ENCODE assay signal across 10 mouse cellular contexts in the genomic region with DNA sequence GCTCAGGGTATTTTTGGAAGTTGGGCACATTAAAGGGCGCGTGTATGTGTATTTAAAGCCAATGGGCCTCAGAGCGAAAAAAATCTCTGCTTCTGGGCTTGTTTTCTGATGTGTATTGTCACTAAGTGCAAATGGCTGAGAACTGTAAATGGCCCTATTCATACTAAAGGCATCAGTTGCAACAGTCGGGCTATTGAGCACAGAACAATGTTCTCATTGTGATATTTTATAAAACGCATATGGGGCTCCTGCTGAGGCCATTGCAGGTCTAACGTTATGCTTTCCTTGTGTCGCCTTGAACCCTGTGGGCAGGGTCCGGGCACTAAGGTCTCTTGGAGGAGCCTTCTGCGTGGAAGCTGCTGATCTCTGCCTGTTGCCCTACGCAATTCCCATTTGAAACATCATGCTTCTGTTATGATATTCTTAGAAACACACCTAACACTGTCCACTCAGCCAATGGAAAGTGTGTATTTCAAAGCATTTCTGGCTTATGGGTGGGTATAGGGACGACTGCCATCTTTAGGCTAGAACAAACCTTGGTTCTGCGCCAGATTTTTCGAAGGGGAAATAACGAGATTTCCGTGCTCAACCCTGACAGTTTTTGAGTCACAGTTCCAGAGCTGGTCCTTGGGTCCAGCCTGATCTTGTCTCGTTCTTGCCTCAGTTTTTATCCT. TPM values are rescaled to one million over a fixed set of nuclear protein-coding genes. Genes with fewer than 3 reads are reported as not detected.
A peak's percentile ranks its signal among the peaks of the same experiment; 100 is the strongest.
DNase-seq lines count a peak whose midpoint lies in the region; ATAC-seq and TF ChIP-seq lines count a peak whose summit lies in the region.
"Had no signal": no experiment of that assay in that cellular context is flagged by ENCODE, and none has a peak within 500 bp of the region (broad histone marks: within the 10 kb centered on the region; RNA-seq: fewer than 3 reads in every experiment).

No protein-coding gene starts in this region.

- peak overlapping the region; percentile 48 for H3K27ac ChIP-seq in embryonic facial prominence, embryonic 13.5 days
- peak overlapping the region; percentile 36; the same call in 1 of the 2 replicates for H3K27ac ChIP-seq in limb, embryonic 10.5 days
- H3K27ac ChIP-seq in thymus, adult 2 months (ENCODE audit: control insufficient read depth, insufficient read depth, low read length): no peak overlapping the region
- H3K27ac ChIP-seq: liver, embryonic 14.5 days had no signal

- no peak for TF ChIP-seq CTCF in C2C12 (IDR thresholded peaks at IDR 0.05; ENCODE audit: control insufficient read depth, insufficient read depth, insufficient read length)
- TF ChIP-seq CTCF in thymus, adult 2 months (IDR thresholded peaks at IDR 0.05; ENCODE audit: borderline replicate concordance, control insufficient read depth, extremely low read depth, insufficient read depth, low read length, poor library complexity): no peak

- H3K4me1 ChIP-seq in embryonic facial prominence, embryonic 13.5 days: peaks cover 28% of the 10 kb centered on the region
- H3K4me1 ChIP-seq in limb, embryonic 10.5 days: peaks cover 30% of the 10 kb centered on the region
- no peaks in the 10 kb centered on the region for H3K4me1 ChIP-seq in thymus, adult 2 months (replicated peaks; ENCODE audit: control insufficient read depth, insufficient read depth, low read length)

- H3K79me2 ChIP-seq in C2C12 (ENCODE audit: control insufficient read depth, insufficient read depth): no peaks in the 10 kb centered on the region

- H3K36me3 ChIP-seq in C2C12 (ENCODE audit: control insufficient read depth, insufficient read depth): no peaks in the 10 kb centered on the region
- H3K36me3 ChIP-seq in embryonic facial prominence, embryonic 13.5 days: 0 out of 2 replicates have a peak, but pooled peaks cover 3% of the 10 kb centered on the region
- 0 out of 2 replicates have a peak, but pooled peaks cover 2% of the 10 kb centered on the region for H3K36me3 ChIP-seq in limb, embryonic 10.5 days
- H3K36me3 ChIP-seq in thymus, adult 2 months (ENCODE audit: control insufficient read depth, insufficient read depth, low read length): no peaks in the 10 kb centered on the region

- TF ChIP-seq POLR2A in thymus, adult 2 months (IDR thresholded peaks at IDR 0.05; ENCODE audit: control insufficient read depth, extremely low read depth, insufficient read depth, low read length, poor library complexity): no peak

- H3K4me3 ChIP-seq in C2C12 (ENCODE audit: insufficient read depth, poor library complexity, severe bottlenecking): no peak overlapping the region
- peak overlapping the region; percentile 23 for H3K4me3 ChIP-seq in embryonic facial prominence, embryonic 13.5 days
- peak overlapping the region; percentile 38; the same call in 1 of the 2 replicates for H3K4me3 ChIP-seq in limb, embryonic 10.5 days
- no peak overlapping the region for H3K4me3 ChIP-seq in thymus, adult 2 months (ENCODE audit: control insufficient read depth, insufficient read depth, low read length)

- DNase-seq in kidney, adult 11 months: peak; percentile 25
- DNase-seq in kidney, adult 9 months: no peak
- no peak for DNase-seq in limb, embryonic 10.5 days (ENCODE audit: low spot score)
- DNase-seq in cerebellum, postnatal 36 days: no peak
- DNase-seq in thymus, adult 2 months: no peak

- no peak for ATAC-seq in embryonic facial prominence, embryonic 13.5 days (ENCODE audit: insufficient number of reproducible peaks, insufficient read depth, low FRiP score, low TSS enrichment, low read depth)
- ATAC-seq in megakaryocyte progenitor cell, adult 5-6 weeks (replicated peaks; ENCODE audit: poor library complexity): no peak

- H3ac ChIP-seq in C2C12 (ENCODE audit: control insufficient read depth, insufficient read length, low read depth): peak overlapping the region; percentile 51

- peaks cover 12% of the 10 kb centered on the region for H3K27me3 ChIP-seq in C2C12 (ENCODE audit: control insufficient read depth, insufficient read depth, insufficient read length)
- H3K27me3 ChIP-seq in embryonic facial prominence, embryonic 13.5 days: peaks cover 77% of the 10 kb centered on the region
- peaks cover 97% of the 10 kb centered on the region for H3K27me3 ChIP-seq in limb, embryonic 10.5 days (ENCODE audit: low read depth, poor library complexity, severe bottlenecking)
- H3K27me3 ChIP-seq in thymus, adult 2 months (ENCODE audit: control insufficient read depth, insufficient read depth, low read length): no peaks in the 10 kb centered on the region; the same call in 1 of the 2 replicates

- WGBS in embryonic facial prominence, embryonic 13.5 days: 18% methylated on average over 16 of the region's 16 CpGs
- 48% methylated on average over 16 of the region's 16 CpGs for WGBS in limb, embryonic 10.5 days
- WGBS in thymus, adult 2 months: 46% methylated on average over 16 of the region's 16 CpGs

- H3K9ac ChIP-seq in embryonic facial prominence, embryonic 13.5 days: peak overlapping the region; percentile 32; the same call in 1 of the 2 replicates
- H3K9ac ChIP-seq: liver, embryonic 14.5 days had no signal

- H3K9me3 ChIP-seq in embryonic facial prominence, embryonic 13.5 days: no peaks in the 10 kb centered on the region
- H3K9me3 ChIP-seq in limb, embryonic 10.5 days (replicated peaks): no peaks in the 10 kb centered on the region

- H3K4me2 ChIP-seq in embryonic facial prominence, embryonic 13.5 days: peak overlapping the region; percentile 52

- H3K79me3 ChIP-seq in C2C12 (ENCODE audit: low read depth): no peaks in the 10 kb centered on the region

TF ChIP-seq in C2C12, 6 proteins besides CTCF, POLR2A, EP300 and RAD21:
- TF ChIP-seq MYOD1 (IDR thresholded peaks at IDR 0.05; ENCODE audit: control insufficient read depth, insufficient read length, low read depth) (no peak), USF1 (IDR thresholded peaks at IDR 0.05; ENCODE audit: low read depth) (no peak)

RNA-seq across cellular contexts. Expression of gene Gm9837, which starts 0.8 kb away (rescaled TPM):
- polyA plus RNA-seq in C2C12 (2012; fragmentation: generic; extraction: Trizol): not detected
- not detected in 2 replicates for polyA plus RNA-seq in embryonic facial prominence, embryonic 13.5 days (2015; fragmentation: Nextera tagmentation; extraction: Ambion mirVana)
- polyA plus RNA-seq in limb, embryonic 10.5 days (2016; fragmentation: Nextera tagmentation; extraction: Ambion mirVana): not detected in 2 replicates
- not detected in 2 replicates for total RNA-seq in megakaryocyte progenitor cell, adult 5-6 weeks (2015)
- total RNA-seq in megakaryocyte progenitor cell, adult 5-6 weeks (2017): not detected in 2 replicates
- not detected in 2 replicates for polyA plus RNA-seq in thymus, adult 2 months (2012; rRNA removed)
- polyA plus RNA-seq: embryonic facial prominence, embryonic 11.5 days; liver, embryonic 14.5 days had no signal

RNA-seq across cellular contexts. Expression of gene Gm9945, which starts 10.5 kb away (rescaled TPM):
- polyA plus RNA-seq in C2C12 (2012; fragmentation: generic; extraction: Trizol): not detected
- polyA plus RNA-seq in embryonic facial prominence, embryonic 13.5 days (2015; fragmentation: Nextera tagmentation; extraction: Ambion mirVana): not detected in 2 replicates
- not detected in 2 replicates for polyA plus RNA-seq in limb, embryonic 10.5 days (2016; fragmentation: Nextera tagmentation; extraction: Ambion mirVana)
- total RNA-seq in megakaryocyte progenitor cell, adult 5-6 weeks (2015): not detected in 2 replicates
- total RNA-seq in megakaryocyte progenitor cell, adult 5-6 weeks (2017): not detected in 2 replicates
- polyA plus RNA-seq in thymus, adult 2 months (2012; rRNA removed): not detected in 2 replicates
- polyA plus RNA-seq: embryonic facial prominence, embryonic 11.5 days had no signal

RNA-seq across cellular contexts. Expression of gene Sowaha, which starts 10.6 kb away (rescaled TPM):
- not detected for polyA plus RNA-seq in C2C12 (2012; fragmentation: generic; extraction: Trizol)
- polyA plus RNA-seq in embryonic facial prominence, embryonic 13.5 days (2015; fragmentation: Nextera tagmentation; extraction: Ambion mirVana): 0.21 and 1.2 TPM in 2 replicates
- polyA plus RNA-seq in limb, embryonic 10.5 days (2016; fragmentation: Nextera tagmentation; extraction: Ambion mirVana): 0.13 and 0.51 TPM in 2 replicates
- total RNA-seq in megakaryocyte progenitor cell, adult 5-6 weeks (2015): 0.73 and 0.79 TPM in 2 replicates
- 0.29 and 0.91 TPM in 2 replicates for total RNA-seq in megakaryocyte progenitor cell, adult 5-6 weeks (2017)
- polyA plus RNA-seq in thymus, adult 2 months (2012; rRNA removed): 0.18 and 0.23 TPM in 2 replicates

RNA-seq across cellular contexts. Expression of gene Shroom1, which starts 12.4 kb away (rescaled TPM):
- polyA plus RNA-seq in C2C12 (2012; fragmentation: generic; extraction: Trizol): 0.82 TPM
- polyA plus RNA-seq in embryonic facial prominence, embryonic 13.5 days (2015; fragmentation: Nextera tagmentation; extraction: Ambion mirVana): 5.7 and 5.9 TPM in 2 replicates
- polyA plus RNA-seq in limb, embryonic 10.5 days (2016; fragmentation: Nextera tagmentation; extraction: Ambion mirVana): 1.8 and 3.9 TPM in 2 replicates
- 0.02 TPM in 1 of 2 replicates, not detected in the other for total RNA-seq in megakaryocyte progenitor cell, adult 5-6 weeks (2015)
- not detected in 2 replicates for total RNA-seq in megakaryocyte progenitor cell, adult 5-6 weeks (2017)
- polyA plus RNA-seq in thymus, adult 2 months (2012; rRNA removed): 0.70 and 0.75 TPM in 2 replicates

RNA-seq across cellular contexts. Expression of gene Gm10447, which starts 12.5 kb away (rescaled TPM):
- polyA plus RNA-seq in C2C12 (2012; fragmentation: generic; extraction: Trizol): not detected
- 0.22 and 0.25 TPM in 2 replicates for polyA plus RNA-seq in embryonic facial prominence, embryonic 13.5 days (2015; fragmentation: Nextera tagmentation; extraction: Ambion mirVana)
- 0.08 and 0.14 TPM in 2 replicates for polyA plus RNA-seq in limb, embryonic 10.5 days (2016; fragmentation: Nextera tagmentation; extraction: Ambion mirVana)
- total RNA-seq in megakaryocyte progenitor cell, adult 5-6 weeks (2015): not detected in 2 replicates
- total RNA-seq in megakaryocyte progenitor cell, adult 5-6 weeks (2017): not detected in 2 replicates
- polyA plus RNA-seq in thymus, adult 2 months (2012; rRNA removed): 0.08 TPM in 1 of 2 replicates, not detected in the other
- polyA plus RNA-seq: embryonic facial prominence, embryonic 11.5 days had no signal

Comparison
In these comparisons a context has a peak if more than half of its experiments do, and no peak if none do; other contexts are left out.
1. H3K4me3 ChIP-seq: peak in embryonic facial prominence, embryonic 13.5 days (single experiment) and limb, embryonic 10.5 days (single experiment); none in C2C12 (single experiment) and thymus, adult 2 months (single experiment).